In genomic region chr12:17097800-17098271, GRCm38 (mm10) we compare ENCODE assay signal across 9 mouse cellular contexts.
DNase-seq lines count a peak whose midpoint lies in the region; ATAC-seq and TF ChIP-seq lines count a peak whose summit lies in the region.
"Had no signal": no experiment of that assay in that cellular context is flagged by ENCODE, and none has a peak within 500 bp of the region (broad histone marks: within the 10 kb centered on the region; RNA-seq: fewer than 3 reads in every experiment).

No protein-coding gene starts in this region.

- no peak for TF ChIP-seq CTCF in cortical plate, adult 2 months (IDR thresholded peaks at IDR 0.05; ENCODE audit: extremely low read depth, insufficient read depth, low read length)
- no peak for TF ChIP-seq CTCF in hindbrain, postnatal 0 days (IDR thresholded peaks at IDR 0.05; ENCODE audit: low read depth)
- no peak for TF ChIP-seq CTCF in cerebellum, adult 2 months (IDR thresholded peaks at IDR 0.05; ENCODE audit: borderline replicate concordance, insufficient read depth, low read depth, low read length)

- H3K4me3 ChIP-seq in cortical plate, adult 2 months (ENCODE audit: insufficient read depth, low read length): no peak overlapping the region
- H3K4me3 ChIP-seq in embryonic facial prominence, embryonic 14.5 days (ENCODE audit: low read depth, low read length): no peak overlapping the region
- no peak overlapping the region for H3K4me3 ChIP-seq in hindbrain, postnatal 0 days (ENCODE audit: low read length)
- H3K4me3 ChIP-seq in midbrain, embryonic 15.5 days: peak overlapping the region; percentile 9; the same call in 1 of the 2 replicates
- H3K4me3 ChIP-seq in cerebellum, adult 2 months (replicated peaks; ENCODE audit: insufficient read depth, low read depth, low read length): no peak overlapping the region
- H3K4me3 ChIP-seq: gastrocnemius, adult 2 months had no signal

- no peaks in the 10 kb centered on the region for H3K36me3 ChIP-seq in embryonic facial prominence, embryonic 14.5 days (ENCODE audit: control insufficient read depth, insufficient read depth, low read length)
- no peaks in the 10 kb centered on the region for H3K36me3 ChIP-seq in hindbrain, postnatal 0 days (ENCODE audit: insufficient read depth, low read length)
- H3K36me3 ChIP-seq in midbrain, embryonic 15.5 days (replicated peaks): no peaks in the 10 kb centered on the region

- H3K27ac ChIP-seq in cortical plate, adult 2 months (ENCODE audit: insufficient read depth, low read length): 0 out of 2 replicates have a peak overlapping the region, but pooled peaks have one; percentile 49
- H3K27ac ChIP-seq in embryonic facial prominence, embryonic 14.5 days (replicated peaks; ENCODE audit: low read depth, low read length): no peak overlapping the region
- no peak overlapping the region for H3K27ac ChIP-seq in hindbrain, postnatal 0 days
- H3K27ac ChIP-seq in midbrain, embryonic 15.5 days: peak overlapping the region; percentile 30; the same call in 1 of the 2 replicates
- H3K27ac ChIP-seq in cerebellum, adult 2 months (ENCODE audit: insufficient read depth, low read length): no peak overlapping the region
- H3K27ac ChIP-seq: gastrocnemius, adult 2 months had no signal

- 24% methylated on average over 15 of the region's 15 CpGs for whole genome bisulfite sequencing in embryonic facial prominence, embryonic 14.5 days
- 34% methylated on average over 15 of the region's 15 CpGs for WGBS in hindbrain, postnatal 0 days
- WGBS in midbrain, embryonic 15.5 days: 39% methylated on average over 15 of the region's 15 CpGs
- WGBS in cerebellum, adult 2 months: 44% methylated on average over 15 of the region's 15 CpGs

- H3K9me3 ChIP-seq in embryonic facial prominence, embryonic 14.5 days (ENCODE audit: control insufficient read depth, low read length): no peaks in the 10 kb centered on the region
- H3K9me3 ChIP-seq in hindbrain, postnatal 0 days (ENCODE audit: low read length): no peaks in the 10 kb centered on the region
- H3K9me3 ChIP-seq in midbrain, embryonic 15.5 days: no peaks in the 10 kb centered on the region

- no peak overlapping the region; the same call in 1 of the 2 replicates for H3K9ac ChIP-seq in embryonic facial prominence, embryonic 14.5 days (ENCODE audit: low read depth, low read length)
- no peak overlapping the region for H3K9ac ChIP-seq in hindbrain, postnatal 0 days (replicated peaks; ENCODE audit: low read length)
- H3K9ac ChIP-seq in midbrain, embryonic 15.5 days: no peak overlapping the region

- no peaks in the 10 kb centered on the region for H3K27me3 ChIP-seq in embryonic facial prominence, embryonic 14.5 days (replicated peaks; ENCODE audit: control insufficient read depth, insufficient read depth, low read length)
- H3K27me3 ChIP-seq in hindbrain, postnatal 0 days (ENCODE audit: insufficient read depth, low read length): no peaks in the 10 kb centered on the region
- H3K27me3 ChIP-seq in midbrain, embryonic 15.5 days (replicated peaks): no peaks in the 10 kb centered on the region
- no peaks in the 10 kb centered on the region for H3K27me3 ChIP-seq in cerebellum, adult 2 months (ENCODE audit: control insufficient read depth, insufficient read depth, low read length)

- peaks cover 8% of the 10 kb centered on the region; the same call in 1 of the 2 replicates for H3K4me1 ChIP-seq in cortical plate, adult 2 months (ENCODE audit: control insufficient read depth, insufficient read depth, low read length)
- H3K4me1 ChIP-seq in embryonic facial prominence, embryonic 14.5 days (ENCODE audit: control insufficient read depth, insufficient read depth, low read length): peaks cover 7% of the 10 kb centered on the region
- no peaks in the 10 kb centered on the region for H3K4me1 ChIP-seq in hindbrain, postnatal 0 days (ENCODE audit: insufficient read depth, low read length)
- peaks cover 17% of the 10 kb centered on the region for H3K4me1 ChIP-seq in midbrain, embryonic 15.5 days
- no peaks in the 10 kb centered on the region for H3K4me1 ChIP-seq in cerebellum, adult 2 months (ENCODE audit: control insufficient read depth, insufficient read depth, low read length)

- peak overlapping the region; percentile 38 for H3K4me2 ChIP-seq in embryonic facial prominence, embryonic 14.5 days (ENCODE audit: low read depth, low read length)
- peak overlapping the region; percentile 22; the same call in 1 of the 2 replicates for H3K4me2 ChIP-seq in hindbrain, postnatal 0 days (ENCODE audit: low read depth, low read length)
- peak overlapping the region; percentile 36 for H3K4me2 ChIP-seq in midbrain, embryonic 15.5 days

- ATAC-seq in embryonic facial prominence, embryonic 14.5 days (ENCODE audit: low read depth): no peak; the same call in 1 of the 2 replicates
- ATAC-seq in hindbrain, postnatal 0 days: peak; percentile 60
- peak; percentile 73 for ATAC-seq in midbrain, embryonic 15.5 days (replicated peaks)

- TF ChIP-seq POLR2A in cortical plate, adult 2 months (IDR thresholded peaks at IDR 0.05; ENCODE audit: extremely low read depth, insufficient read depth, low read length): no peak
- TF ChIP-seq POLR2A in cerebellum, adult 2 months (IDR thresholded peaks at IDR 0.05; ENCODE audit: borderline replicate concordance, insufficient read depth, low read length): no peak

- DNase-seq in embryonic facial prominence, embryonic 14.5 days (ENCODE audit: low spot score): peak; percentile 45
- DNase-seq in hindbrain, postnatal 0 days (ENCODE audit: low spot score): peak; percentile 39
- DNase-seq in cerebellum, adult 2 months: no peak
- DNase-seq in gastrocnemius, postnatal 4 days (ENCODE audit: low spot score in 2 of 2): no peak
- DNase-seq in urinary bladder, postnatal 14 days (ENCODE audit: low spot score): no peak
- DNase-seq: gastrocnemius, adult 2 months; kidney, postnatal 25 days had no signal

Comparison
In these comparisons a context has a peak if more than half of its experiments do, and no peak if none do; other contexts are left out.
1. H3K27ac ChIP-seq: peak in cortical plate, adult 2 months (single experiment) and midbrain, embryonic 15.5 days (single experiment); none in embryonic facial prominence, embryonic 14.5 days (single experiment), hindbrain, postnatal 0 days (single experiment) and cerebellum, adult 2 months (single experiment).
2. DNase-seq: peak in embryonic facial prominence, embryonic 14.5 days (single experiment) and hindbrain, postnatal 0 days (single experiment); none in cerebellum, adult 2 months (0 of 2), gastrocnemius, postnatal 4 days (0 of 2) and urinary bladder, postnatal 14 days (single experiment).
3. Peak in every context shown above with its lines, with median percentiles within 50 percentile points of each other: H3K4me2 ChIP-seq.